Mouse (Mus musculus) cerebellum, adult 2 months (tissue): ENCODE results near the gene Actl6b.

Experiments used
- CTCF ChIP-seq: fragments of 200-500 bp; IDR thresholded peaks from 2 replicates; pipeline ENCODE4 v1.5.1; 2011; ENCODE audit warnings: low read depth, mild to moderate bottlenecking, control low read depth, low read length, moderate library complexity, borderline replicate concordance; ENCODE audit not compliant: insufficient read depth
- POLR2A ChIP-seq: fragments of 200-500 bp; IDR thresholded peaks from 2 replicates; pipeline ENCODE4 v1.6.1; 2011; ENCODE audit warnings: low read length, control low read depth, borderline replicate concordance; ENCODE audit not compliant: insufficient read depth

DNA sequence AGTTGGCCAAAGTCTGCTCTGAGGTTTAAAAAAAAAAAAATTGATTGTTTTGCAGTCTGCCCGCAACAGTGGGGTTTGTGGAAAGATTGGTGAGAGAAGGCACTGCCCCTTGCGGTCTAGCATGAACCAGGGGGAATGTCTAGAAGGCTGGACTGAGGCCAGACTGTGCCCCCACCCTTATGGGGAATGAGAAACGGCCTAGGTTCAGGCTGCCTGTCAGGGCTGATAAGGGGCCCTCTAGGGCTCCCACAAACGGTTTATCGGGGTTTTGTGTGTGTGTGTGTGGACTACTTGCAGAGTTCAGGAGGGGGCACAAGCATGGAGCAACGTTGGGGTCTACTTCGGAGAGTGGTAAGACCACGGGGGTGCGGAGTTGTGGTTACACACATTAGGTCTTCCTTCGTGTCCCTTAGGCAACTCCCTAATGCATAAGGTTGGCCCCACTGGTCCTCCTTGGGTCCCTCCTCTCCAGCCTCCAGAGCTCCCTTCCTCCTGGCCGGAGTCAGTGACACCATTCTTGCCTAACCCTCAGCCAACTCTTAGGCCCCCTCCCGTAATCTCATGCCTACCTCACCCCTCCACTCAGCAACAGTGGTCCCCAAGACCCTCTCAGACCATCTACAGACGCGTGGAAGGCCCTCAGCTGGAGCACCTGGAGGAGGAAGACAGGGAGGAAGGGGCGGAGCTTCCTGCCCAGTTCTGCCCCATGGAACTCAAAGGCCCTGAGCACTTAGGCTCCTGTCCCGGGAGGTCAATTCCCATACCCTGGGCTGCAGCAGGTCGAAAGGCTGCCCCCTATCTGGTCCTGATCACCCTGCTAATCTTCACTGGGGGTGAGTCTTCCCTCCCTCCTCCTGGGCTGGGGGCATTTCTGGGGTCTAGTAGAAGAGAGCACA is 17.6 kb downstream of the Actl6b start:
- TF ChIP-seq POLR2A = no peak
- TF ChIP-seq CTCF = no peak
